Mouse (Mus musculus): Measurements from ENCODE around the gene Cenph.
"Not testable (repeated sequence)": the region's sequence is repeated elsewhere in the genome, so short reads cannot be mapped to it uniquely, and the experiment has no call there.

Gene Cenph

DNA sequence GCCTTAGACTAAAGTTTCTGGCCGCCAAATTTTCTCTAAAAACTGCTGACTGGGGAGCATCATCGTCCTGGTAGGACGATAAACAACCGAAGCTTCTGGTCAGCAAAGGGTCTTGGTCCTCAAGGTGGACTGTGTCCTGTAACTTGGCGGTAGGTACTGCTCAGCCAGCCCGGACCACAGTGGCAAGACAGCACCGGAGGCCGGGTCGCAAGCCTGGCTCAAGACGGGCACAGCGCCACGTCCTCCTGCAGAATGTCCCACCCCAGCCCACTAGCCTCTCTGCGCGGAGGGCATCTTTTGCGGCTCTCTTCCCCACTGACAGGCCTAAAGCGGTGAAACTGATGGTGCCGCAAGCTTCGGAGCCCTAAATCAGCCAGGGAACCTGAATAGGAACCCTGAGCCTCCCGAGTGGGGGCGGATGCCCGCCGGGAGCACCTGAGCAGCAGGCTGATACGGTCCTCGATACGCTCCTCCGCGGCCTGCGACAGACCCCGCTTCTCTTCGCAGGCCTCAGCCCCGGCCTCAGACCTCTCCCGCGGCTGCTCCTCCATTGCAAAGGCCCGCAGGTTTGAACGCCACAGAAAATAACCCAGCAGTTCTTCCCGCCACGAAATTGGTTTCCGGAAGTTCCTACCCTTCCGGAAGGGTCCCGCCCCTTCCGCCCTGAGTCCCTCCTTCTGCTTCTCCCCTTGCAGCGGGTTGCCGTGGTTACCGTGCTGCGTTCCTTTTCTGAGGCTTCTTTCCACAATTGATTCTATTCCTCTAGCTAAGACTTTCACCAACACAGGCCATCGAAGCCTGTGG lies at the start of gene Cenph:
Cenph (minus strand) TSS at position 648 of the 804 bp plus-strand sequence.
- DNase-seq (ENCODE audit: low read depth, low spot score), result peak; percentile 91

DNA sequence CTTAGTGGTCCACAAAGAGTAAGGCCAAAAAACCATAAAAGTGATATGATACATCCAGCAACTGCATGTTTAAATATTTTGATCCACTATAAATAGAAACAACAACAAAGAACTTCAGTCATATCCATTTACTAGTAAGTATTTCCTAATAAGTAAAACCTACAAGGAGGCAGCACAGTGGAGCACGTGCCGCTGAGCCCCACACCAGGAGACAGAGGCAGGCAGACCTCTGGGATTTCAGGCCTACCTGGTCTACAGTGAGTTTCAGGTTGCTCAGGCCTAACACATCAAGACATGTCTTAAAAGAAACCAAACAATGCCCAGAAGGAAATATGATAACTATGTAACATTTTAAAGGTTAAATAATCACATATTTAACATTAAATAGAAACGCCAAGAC lies 49.2 kb upstream of the Cenph start:
- no peak for DNase-seq (ENCODE audit: low read depth, low spot score)
- Histone ChIP-seq H3K36me3 (ENCODE audit: control insufficient read depth, insufficient read depth, low read length, poor library complexity, severe bottlenecking) (peaks cover 9% of the 10 kb centered on the region), H3K27me3 (ENCODE audit: control insufficient read depth, insufficient read depth, low read length, poor library complexity, severe bottlenecking) (no peaks in the 10 kb centered on the region)

More for the DNA sequence above, at the start of gene Cenph:
- H3K36me3 ChIP-seq (ENCODE audit: control insufficient read depth, insufficient read depth, low read length, poor library complexity, severe bottlenecking), result no peaks in the 10 kb centered on the region
- no peaks in the 10 kb centered on the region for H3K27me3 ChIP-seq (ENCODE audit: control insufficient read depth, insufficient read depth, low read length, poor library complexity, severe bottlenecking)

DNA sequence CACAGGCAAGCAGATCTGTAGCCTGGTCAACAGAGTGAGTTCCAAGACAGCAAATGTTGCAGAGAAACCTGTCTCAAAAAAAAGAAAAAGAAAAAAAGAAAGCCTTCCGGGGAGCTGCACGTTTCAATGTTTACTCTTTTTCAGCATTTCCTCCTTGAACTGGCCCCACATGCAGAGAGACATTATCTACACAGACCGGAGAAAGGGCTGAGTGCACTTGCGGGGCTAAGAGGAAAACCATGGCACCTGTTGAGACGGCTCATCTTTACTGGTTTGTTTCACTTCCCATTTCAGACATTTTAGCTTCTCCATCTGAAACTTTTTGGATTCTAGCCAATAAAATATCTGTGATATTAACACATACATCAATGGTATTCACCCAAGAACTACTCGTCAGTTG lies 48.6 kb upstream of the Cenph start:
- H3K36me3 ChIP-seq (ENCODE audit: control insufficient read depth, insufficient read depth, low read length, poor library complexity, severe bottlenecking), result peaks cover 11% of the 10 kb centered on the region
- H3K27me3 ChIP-seq (ENCODE audit: control insufficient read depth, insufficient read depth, low read length, poor library complexity, severe bottlenecking), result no peaks in the 10 kb centered on the region
- peak; percentile 85 for DNase-seq (ENCODE audit: low read depth, low spot score)

DNA sequence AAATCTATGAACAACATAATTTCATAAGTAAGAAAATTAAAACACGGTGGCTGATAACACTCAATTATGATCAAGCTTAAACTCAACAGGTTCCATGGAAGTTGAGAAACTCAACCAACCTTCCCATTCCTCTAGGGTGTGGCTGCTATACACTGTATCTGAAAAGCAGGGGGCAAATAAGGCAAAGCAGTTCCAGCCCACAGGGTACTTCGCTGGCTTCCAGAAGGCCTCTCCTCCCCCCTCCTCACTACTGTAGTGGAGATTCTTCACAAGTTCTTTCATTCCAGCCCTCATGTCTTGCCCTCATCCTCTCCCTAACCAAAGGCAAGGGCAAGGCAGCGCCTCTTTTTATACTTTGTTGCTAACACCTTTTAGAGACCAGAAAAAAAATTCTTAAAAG lies 48.2 kb upstream of the Cenph start:
- H3K27me3 ChIP-seq (ENCODE audit: control insufficient read depth, insufficient read depth, low read length, poor library complexity, severe bottlenecking), result no peaks in the 10 kb centered on the region
- peaks cover 8% of the 10 kb centered on the region for H3K36me3 ChIP-seq (ENCODE audit: control insufficient read depth, insufficient read depth, low read length, poor library complexity, severe bottlenecking)
- DNase-seq (ENCODE audit: low read depth, low spot score), result no peak

DNA sequence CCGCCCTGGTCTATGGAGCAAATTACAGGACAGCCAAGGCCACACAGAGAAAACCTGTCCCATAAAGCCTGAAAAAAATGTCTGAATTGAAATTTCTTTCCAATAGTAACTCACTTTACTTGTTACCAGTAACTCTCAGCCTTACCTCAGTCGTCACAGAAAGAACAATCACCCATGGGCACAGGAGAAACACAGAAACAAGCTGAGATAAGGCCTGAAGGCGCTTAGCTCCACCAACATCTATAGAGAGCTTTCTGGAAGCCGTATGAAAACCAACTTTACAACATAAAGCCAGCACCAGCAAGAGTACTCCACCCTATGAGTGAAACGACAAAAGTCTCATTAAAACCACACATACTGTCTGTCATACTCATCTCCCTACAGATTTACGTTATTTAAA lies 38.8 kb upstream of the Cenph start:
- no peak for DNase-seq (ENCODE audit: low read depth, low spot score)
- H3K27me3 ChIP-seq (ENCODE audit: control insufficient read depth, insufficient read depth, low read length, poor library complexity, severe bottlenecking), result no peaks in the 10 kb centered on the region; the same call in 1 of the 2 replicates
- peaks cover 24% of the 10 kb centered on the region for H3K36me3 ChIP-seq (ENCODE audit: control insufficient read depth, insufficient read depth, low read length, poor library complexity, severe bottlenecking)

DNA sequence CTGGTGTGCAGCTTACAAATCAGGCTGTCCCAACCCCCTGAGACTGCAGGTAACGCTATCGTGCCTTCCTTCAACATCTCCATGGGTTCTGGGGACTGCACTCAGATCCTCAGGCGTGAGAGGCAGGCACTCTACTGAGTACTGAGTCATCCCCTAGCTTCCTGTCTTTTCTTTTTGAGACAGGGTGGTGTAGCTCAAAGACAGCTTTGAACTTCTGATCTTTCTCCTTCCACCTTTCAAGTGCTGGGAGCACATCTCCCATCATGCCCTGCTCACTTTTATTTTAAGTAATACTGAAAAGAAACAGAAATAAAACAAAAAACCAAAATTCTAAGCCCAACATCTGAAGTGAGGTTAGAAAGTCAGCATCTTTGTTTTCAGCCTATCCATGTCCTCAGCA lies 30.1 kb upstream of the Cenph start:
- H3K27me3 ChIP-seq (ENCODE audit: control insufficient read depth, insufficient read depth, low read length, poor library complexity, severe bottlenecking), result no peaks in the 10 kb centered on the region
- no peak for DNase-seq (ENCODE audit: low read depth, low spot score)
- H3K36me3 ChIP-seq (ENCODE audit: control insufficient read depth, insufficient read depth, low read length, poor library complexity, severe bottlenecking), result peaks cover 34% of the 10 kb centered on the region

DNA sequence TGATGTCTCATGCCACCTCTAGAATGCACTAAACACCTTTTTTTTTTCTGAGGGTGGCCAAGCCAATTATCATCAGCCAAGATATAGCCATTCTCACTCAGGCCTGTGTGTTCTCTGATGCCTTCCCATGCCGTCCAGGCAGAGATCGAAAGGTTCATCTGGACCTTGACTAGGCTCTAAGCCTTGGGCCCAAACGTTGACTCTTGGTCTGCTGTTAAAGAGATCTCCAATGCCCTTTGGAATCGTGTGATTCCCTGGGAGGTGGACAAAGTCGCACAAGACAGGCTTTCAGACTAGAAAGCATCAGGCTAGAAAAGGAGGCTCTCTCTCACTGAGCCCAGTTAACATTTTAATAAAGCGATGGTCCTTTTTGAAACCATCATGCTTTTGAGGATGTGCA lies 21.5 kb upstream of the Cenph start:
- Histone ChIP-seq H3K36me3 (ENCODE audit: control insufficient read depth, insufficient read depth, low read length, poor library complexity, severe bottlenecking) (0 out of 2 replicates have a peak, but pooled peaks cover 2% of the 10 kb centered on the region), H3K27me3 (ENCODE audit: control insufficient read depth, insufficient read depth, low read length, poor library complexity, severe bottlenecking) (no peaks in the 10 kb centered on the region)
- DNase-seq (ENCODE audit: low read depth, low spot score), result no peak

DNA sequence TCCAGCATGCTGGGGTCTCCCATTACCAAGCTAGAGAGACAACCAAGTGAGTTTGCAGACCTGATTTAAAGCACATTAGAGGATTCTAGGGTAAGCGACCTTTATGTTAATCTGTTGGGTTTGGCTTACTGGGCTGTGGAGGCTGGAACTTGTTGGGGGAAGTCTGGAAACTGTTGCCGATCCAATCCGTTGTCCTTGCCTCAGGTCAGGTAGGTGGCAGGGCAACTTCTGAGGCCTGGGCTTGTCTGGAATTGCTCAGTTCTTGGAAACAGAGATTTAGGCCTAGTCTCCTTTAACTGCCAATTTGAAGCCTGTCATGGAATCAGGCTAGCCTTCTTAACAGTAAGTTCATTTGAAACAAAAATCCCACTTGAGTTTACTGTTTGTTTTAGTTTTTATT lies 13.4 kb upstream of the Cenph start:
- DNase-seq (ENCODE audit: low read depth, low spot score), result no peak

DNA sequence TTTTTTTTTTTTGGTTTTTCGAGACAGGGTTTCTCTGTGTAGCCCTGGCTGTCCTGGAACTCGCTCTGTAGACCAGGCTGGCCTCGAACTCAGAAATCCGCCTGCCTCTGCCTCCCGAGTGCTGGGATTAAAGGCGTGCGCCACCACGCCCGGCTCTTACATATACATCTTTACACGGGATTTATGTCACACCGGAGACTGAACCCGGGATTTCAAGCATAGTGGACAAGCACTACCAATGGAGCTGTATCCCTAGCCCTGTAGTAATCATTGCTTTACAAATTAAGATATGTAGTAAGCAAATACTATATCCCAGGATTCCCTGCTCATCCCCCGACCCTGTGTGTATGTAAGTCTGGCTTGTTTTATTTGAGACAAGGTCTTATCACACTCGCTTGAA lies 12.4 kb upstream of the Cenph start:
- H3K36me3 ChIP-seq (ENCODE audit: control insufficient read depth, insufficient read depth, low read length, poor library complexity, severe bottlenecking); DNase-seq (ENCODE audit: low read depth, low spot score); H3K27me3 ChIP-seq (ENCODE audit: control insufficient read depth, insufficient read depth, low read length, poor library complexity, severe bottlenecking): not testable (repeated sequence)

More for the DNA sequence above, 13.4 kb upstream of the Cenph start:
- Histone ChIP-seq H3K36me3 (ENCODE audit: control insufficient read depth, insufficient read depth, low read length, poor library complexity, severe bottlenecking) (no peaks in the 10 kb centered on the region), H3K27me3 (ENCODE audit: control insufficient read depth, insufficient read depth, low read length, poor library complexity, severe bottlenecking) (no peaks in the 10 kb centered on the region)

DNA sequence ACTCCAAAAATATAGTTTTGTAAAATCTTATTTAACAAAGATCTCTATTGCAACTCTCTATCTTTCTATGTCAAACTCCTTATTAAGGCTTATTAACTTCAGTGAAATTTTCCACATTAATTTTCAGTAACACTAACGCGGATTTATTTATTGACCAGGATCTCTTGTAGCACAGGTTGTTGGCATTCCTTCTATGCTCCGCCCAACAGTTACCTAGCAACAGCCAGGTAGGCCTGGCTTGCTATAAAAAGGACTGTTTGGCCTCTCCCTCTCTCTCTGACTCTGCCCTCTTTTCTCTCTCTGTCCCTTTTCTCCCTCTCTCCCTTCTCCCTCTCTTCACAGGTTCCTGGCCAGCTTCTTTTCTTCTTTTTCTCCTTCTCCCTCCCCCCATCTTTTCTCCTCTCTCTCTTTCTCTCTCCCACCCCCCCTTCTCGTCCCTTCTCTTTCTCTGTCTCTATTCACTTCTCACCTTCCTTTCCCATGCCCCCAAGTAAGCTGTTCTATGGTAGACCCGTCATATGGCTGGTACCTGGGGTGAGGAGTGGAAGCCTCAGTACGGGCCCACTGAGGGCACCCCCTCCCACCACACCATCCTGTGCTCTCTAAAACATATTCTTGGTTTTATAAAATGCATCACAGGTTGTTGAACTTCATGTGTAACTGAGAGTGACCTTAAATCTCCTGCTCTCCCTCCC lies 11.8 kb upstream of the Cenph start:
- DNase-seq (ENCODE audit: low read depth, low spot score), result no peak
- H3K36me3 ChIP-seq (ENCODE audit: control insufficient read depth, insufficient read depth, low read length, poor library complexity, severe bottlenecking), result no peaks in the 10 kb centered on the region; the same call in 1 of the 2 replicates
- no peaks in the 10 kb centered on the region for H3K27me3 ChIP-seq (ENCODE audit: control insufficient read depth, insufficient read depth, low read length, poor library complexity, severe bottlenecking)

DNA sequence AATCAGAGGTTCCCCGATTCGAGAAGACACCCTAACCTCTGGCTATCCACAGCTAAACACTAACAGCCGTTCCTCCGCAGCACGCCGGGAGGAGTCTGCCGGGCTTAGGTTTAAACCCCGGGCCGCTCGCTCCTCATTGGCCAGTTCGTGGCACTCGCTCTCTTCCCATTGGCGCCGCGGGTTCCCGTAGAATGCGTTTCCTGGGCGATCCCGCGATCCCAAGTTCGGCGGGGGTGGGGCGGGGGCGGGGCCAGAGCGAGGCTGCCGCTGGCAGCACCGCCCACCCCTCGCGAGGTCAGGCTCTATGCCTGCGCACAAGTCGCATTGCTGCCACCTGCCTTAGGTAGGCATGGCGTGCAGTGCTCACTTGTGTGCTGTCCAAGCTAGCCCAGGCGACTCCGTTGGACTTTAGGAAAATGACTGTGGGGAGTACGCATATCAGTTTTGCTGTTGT lies 10.7 kb upstream of the Cenph start, which contains the start of gene Ccnb1:
Ccnb1 (minus strand) TSS at position 157 of the 454 bp plus-strand sequence.
- peak; percentile 90 for DNase-seq (ENCODE audit: low read depth, low spot score)
- Histone ChIP-seq H3K36me3 (ENCODE audit: control insufficient read depth, insufficient read depth, low read length, poor library complexity, severe bottlenecking) (no peaks in the 10 kb centered on the region; the same call in 1 of the 2 replicates), H3K27me3 (ENCODE audit: control insufficient read depth, insufficient read depth, low read length, poor library complexity, severe bottlenecking) (no peaks in the 10 kb centered on the region)

DNA sequence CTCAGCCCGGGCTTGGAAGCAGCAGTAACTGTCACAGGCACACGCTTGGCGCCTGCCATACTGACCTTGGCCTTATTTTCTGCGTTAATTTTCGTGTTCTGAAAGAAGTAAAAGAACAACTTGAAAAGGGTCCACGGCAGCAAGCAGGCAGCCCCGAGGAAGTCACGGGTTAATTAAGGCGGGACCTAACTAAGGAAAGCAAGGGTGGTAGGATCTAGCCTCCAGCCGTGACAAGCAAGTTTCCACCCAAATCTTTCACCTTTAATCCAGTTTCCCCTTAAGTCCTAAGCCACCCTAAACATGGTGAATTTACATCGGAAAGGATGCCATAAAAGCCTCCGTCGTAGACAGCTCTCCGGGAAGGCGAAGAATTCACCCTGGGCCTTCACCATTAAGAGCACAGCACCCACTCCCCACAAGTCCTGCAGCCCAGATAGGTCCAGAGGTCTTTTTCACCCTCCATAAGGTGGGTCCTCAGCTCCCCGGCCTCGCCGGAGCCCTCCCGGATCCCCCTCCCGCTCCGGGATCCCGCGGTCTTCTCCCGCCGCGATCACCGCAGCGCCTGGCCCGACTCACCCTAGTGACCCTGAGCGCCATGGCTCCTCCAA lies 10.2 kb upstream of the Cenph start:
- no peaks in the 10 kb centered on the region; the same call in 1 of the 2 replicates for H3K36me3 ChIP-seq (ENCODE audit: control insufficient read depth, insufficient read depth, low read length, poor library complexity, severe bottlenecking)
- peak; percentile 37 for DNase-seq (ENCODE audit: low read depth, low spot score)
- no peaks in the 10 kb centered on the region for H3K27me3 ChIP-seq (ENCODE audit: control insufficient read depth, insufficient read depth, low read length, poor library complexity, severe bottlenecking)

DNA sequence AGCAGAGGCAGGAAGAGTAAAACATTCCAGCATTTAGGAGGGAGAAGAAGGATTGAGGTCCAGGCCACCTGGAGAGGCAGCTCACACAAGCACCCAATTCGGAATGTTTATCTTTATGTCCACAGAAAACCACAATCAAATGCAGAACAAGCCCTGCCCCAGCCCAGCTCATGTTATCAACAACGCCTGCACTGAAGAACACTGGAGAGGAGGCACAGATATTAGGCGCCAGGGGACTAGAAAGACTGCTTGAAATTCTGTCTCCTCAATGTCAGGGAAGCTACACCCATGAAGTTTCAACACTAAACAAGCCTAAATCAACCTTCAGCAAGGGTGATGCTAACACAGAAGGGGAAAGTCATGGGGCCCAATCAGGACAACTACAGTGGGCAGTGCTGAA lies 1.8 kb upstream of the Cenph start:
- DNase-seq (ENCODE audit: low read depth, low spot score), result no peak
- no peaks in the 10 kb centered on the region for H3K27me3 ChIP-seq (ENCODE audit: control insufficient read depth, insufficient read depth, low read length, poor library complexity, severe bottlenecking)
- no peaks in the 10 kb centered on the region for H3K36me3 ChIP-seq (ENCODE audit: control insufficient read depth, insufficient read depth, low read length, poor library complexity, severe bottlenecking)

DNA sequence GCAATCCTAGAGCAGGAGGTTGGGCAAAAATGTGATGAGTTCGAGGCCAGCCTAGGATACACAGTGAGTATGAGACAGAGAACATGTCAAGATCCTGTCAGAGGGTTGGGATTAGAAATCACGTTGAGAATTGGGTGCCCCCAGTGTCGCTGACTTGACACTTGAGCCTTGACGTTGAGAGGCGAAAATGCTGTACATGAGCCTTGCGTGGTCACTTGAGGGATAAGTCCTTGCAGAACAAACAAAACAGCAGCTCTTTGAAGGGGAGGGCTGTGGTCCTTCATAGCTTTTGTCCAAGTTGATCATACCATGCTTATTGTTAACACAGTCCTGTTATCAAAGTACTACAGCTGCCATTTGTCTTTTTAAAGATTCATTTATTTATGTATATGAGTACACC lies 1.0 kb upstream of the Cenph start:
- H3K27me3 ChIP-seq (ENCODE audit: control insufficient read depth, insufficient read depth, low read length, poor library complexity, severe bottlenecking), result no peaks in the 10 kb centered on the region
- no peaks in the 10 kb centered on the region for H3K36me3 ChIP-seq (ENCODE audit: control insufficient read depth, insufficient read depth, low read length, poor library complexity, severe bottlenecking)
- DNase-seq (ENCODE audit: low read depth, low spot score), result no peak

DNA sequence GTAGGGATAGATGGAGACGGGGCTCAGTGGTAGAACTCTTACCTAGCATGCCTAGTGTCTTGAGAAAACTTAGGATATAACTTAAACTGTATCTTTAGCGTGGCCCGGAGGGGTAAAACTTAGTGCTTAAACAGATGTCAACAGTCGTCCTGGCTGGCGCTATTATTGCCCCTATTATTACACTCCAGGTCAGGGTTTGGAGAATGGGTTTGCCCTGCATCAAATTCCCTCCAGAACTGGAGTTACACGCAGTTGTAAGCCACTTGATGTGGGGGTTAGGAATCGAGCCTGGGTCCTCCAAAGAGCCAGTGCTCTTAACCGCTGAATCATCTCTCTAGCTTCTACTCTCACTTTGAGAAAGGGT lies 339 bp upstream of the Cenph start:
- H3K27me3 ChIP-seq (ENCODE audit: control insufficient read depth, insufficient read depth, low read length, poor library complexity, severe bottlenecking), result no peaks in the 10 kb centered on the region
- no peaks in the 10 kb centered on the region for H3K36me3 ChIP-seq (ENCODE audit: control insufficient read depth, insufficient read depth, low read length, poor library complexity, severe bottlenecking)
- no peak for DNase-seq (ENCODE audit: low read depth, low spot score)
